Mouse (Mus musculus) ES-Bruce4 (cell line): Measurements from ENCODE around the gene Mbd6. TPM values are rescaled to one million over a fixed set of nuclear protein-coding genes. Genes with fewer than 3 reads are reported as not detected.
"Not testable (repeated sequence)": the region's sequence is repeated elsewhere in the genome, so short reads cannot be mapped to it uniquely, and the experiment has no call there.

Source experiments
- H3K27ac ChIP-seq: 2 replicates; pipeline ENCODE4 v1.5.1; 2012; ENCODE audit warnings: low read length, inconsistent platforms; ENCODE audit not compliant: insufficient read depth
- H3K27me3 ChIP-seq: 2 replicates; pipeline ENCODE4 v1.6.1; 2012; ENCODE audit warnings: mild to moderate bottlenecking, low read length, inconsistent platforms; ENCODE audit not compliant: control insufficient read depth, poor library complexity, insufficient read depth, severe bottlenecking
- H3K36me3 ChIP-seq: 2 replicates; pipeline ENCODE4 v1.6.1; 2012; ENCODE audit warnings: inconsistent platforms, mild to moderate bottlenecking, low read length, moderate library complexity; ENCODE audit not compliant: control insufficient read depth, poor library complexity, insufficient read depth, severe bottlenecking
- H3K4me1 ChIP-seq: one replicate; pipeline ENCODE4 v1.8.1; 2011; ENCODE audit warnings: low read length; ENCODE audit not compliant: control insufficient read depth, insufficient read depth
- H3K4me3 ChIP-seq: 2 replicates; pipeline ENCODE4 v1.5.1; 2011; ENCODE audit warnings: low read depth, mild to moderate bottlenecking, low read length
- H3K9ac ChIP-seq: 2 replicates; pipeline ENCODE4 v1.6.1; 2012; ENCODE audit warnings: low read depth, mild to moderate bottlenecking, inconsistent platforms; ENCODE audit not compliant: poor library complexity, severe bottlenecking
- H3K9me3 ChIP-seq: replicated peaks from 2 replicates; pipeline ENCODE4 v1.6.1; 2012; ENCODE audit warnings: mild to moderate bottlenecking, low read length, inconsistent platforms; ENCODE audit not compliant: control insufficient read depth, poor library complexity, insufficient read depth, severe bottlenecking
- CTCF ChIP-seq: IDR thresholded peaks from one replicate; pipeline ENCODE4 v1.8.1; 2011; ENCODE audit warnings: low read depth, low read length
- EP300 ChIP-seq: IDR thresholded peaks from 2 replicates; pipeline ENCODE4 v1.6.1; 2011; ENCODE audit warnings: low read depth, low read length; ENCODE audit not compliant: insufficient read depth
- POLR2A ChIP-seq: IDR thresholded peaks from one replicate; pipeline ENCODE4 v1.8.1; 2011; ENCODE audit warnings: low read length; ENCODE audit not compliant: insufficient read depth
- polyA plus RNA-seq: library from polyadenylated mRNA; stranded (reverse); fragments of >200 nt; gene quantifications from 2 replicates; pipeline ENCODE4 v1.2.4, GENCODE M21; 2011; ENCODE audit warnings: low read depth; ENCODE audit not compliant: missing spikeins, insufficient read depth, insufficient read length

Gene Mbd6
- polyA plus RNA-seq, 1 experiment = 26.2 TPM

GRCm38 (mm10) chr10:127319969-127320368 is 31.2 kb upstream of the Mbd6 start:
- Histone ChIP-seq H3K27me3 (no peaks in the 10 kb centered on the region), H3K9ac (no peak overlapping the region), H3K4me3 (no peak overlapping the region), H3K36me3 (no peaks in the 10 kb centered on the region), H3K4me1 (peaks cover 9% of the 10 kb centered on the region), H3K9me3 (no peaks in the 10 kb centered on the region), H3K27ac (no peak overlapping the region)
- no peak for TF ChIP-seq POLR2A
- TF ChIP-seq EP300 = no peak
- no peak for TF ChIP-seq CTCF

DNA sequence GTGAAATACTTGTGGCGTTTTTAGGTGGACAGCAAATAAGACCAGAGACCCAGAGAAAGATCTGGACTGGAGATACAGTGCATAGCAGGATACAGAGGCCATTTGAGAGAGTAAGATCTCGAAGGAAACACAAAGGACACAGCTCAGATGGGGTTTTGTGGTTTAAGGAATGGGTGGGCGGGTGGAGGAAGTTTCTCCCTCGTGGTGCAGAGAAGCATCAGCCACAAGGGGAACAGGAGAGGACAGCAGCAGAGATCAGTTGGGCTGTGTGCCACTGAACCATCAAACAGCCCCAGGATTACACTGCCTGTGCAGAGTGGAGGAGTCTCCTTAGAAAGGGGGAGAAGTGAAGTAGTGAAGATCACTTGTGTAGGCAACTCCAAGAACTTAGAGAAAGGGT is 29.2 kb upstream of the Mbd6 start:
- Histone ChIP-seq H3K27me3 (no peaks in the 10 kb centered on the region), H3K4me1 (peaks cover 6% of the 10 kb centered on the region), H3K27ac (no peak overlapping the region), H3K9me3 (no peaks in the 10 kb centered on the region), H3K36me3 (no peaks in the 10 kb centered on the region), H3K4me3 (no peak overlapping the region), H3K9ac (no peak overlapping the region)
- TF ChIP-seq CTCF (no peak), EP300 (no peak), POLR2A (no peak)

GRCm38 (mm10) chr10:127317277-127317676 is 28.5 kb upstream of the Mbd6 start:
- H3K9me3 ChIP-seq = no peaks in the 10 kb centered on the region
- H3K36me3 ChIP-seq = no peaks in the 10 kb centered on the region
- H3K4me1 ChIP-seq = no peaks in the 10 kb centered on the region
- no peaks in the 10 kb centered on the region for H3K27me3 ChIP-seq
- no peak overlapping the region for H3K4me3 ChIP-seq
- no peak overlapping the region for H3K9ac ChIP-seq
- no peak overlapping the region for H3K27ac ChIP-seq
- no peak for TF ChIP-seq EP300
- no peak for TF ChIP-seq CTCF
- no peak for TF ChIP-seq POLR2A

DNA sequence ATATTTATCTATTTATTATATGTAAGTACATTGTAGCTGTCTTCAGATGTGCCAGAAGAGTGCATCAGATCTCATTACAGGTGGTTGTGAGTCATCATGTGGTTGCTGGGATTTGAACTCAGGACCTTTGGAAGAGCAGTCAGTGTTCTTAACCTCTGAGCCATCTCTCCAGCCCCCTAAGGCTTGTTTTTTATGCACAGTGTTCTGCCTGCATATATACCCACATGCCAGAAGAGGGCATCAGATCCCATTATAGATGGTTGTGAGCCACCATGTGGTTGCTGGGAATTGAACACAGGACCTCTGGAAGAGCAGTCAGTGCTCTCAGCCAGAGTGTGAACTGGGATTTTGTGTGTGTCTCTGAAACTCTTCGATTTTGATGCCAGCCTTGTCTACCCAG is 26.1 kb upstream of the Mbd6 start:
- not testable (repeated sequence) for H3K4me1 ChIP-seq, H3K9me3 ChIP-seq, H3K9ac ChIP-seq

GRCm38 (mm10) chr10:127313516-127313915 is 24.7 kb upstream of the Mbd6 start:
- H3K27me3 ChIP-seq, H3K9me3 ChIP-seq, H3K4me3 ChIP-seq, H3K27ac ChIP-seq, H3K9ac ChIP-seq, H3K4me1 ChIP-seq: not testable (repeated sequence)
- H3K36me3 ChIP-seq = peaks cover 10% of the 10 kb centered on the region

More for the DNA sequence above, 26.1 kb upstream of the Mbd6 start:
- H3K27ac ChIP-seq, H3K27me3 ChIP-seq, H3K36me3 ChIP-seq, H3K4me3 ChIP-seq: not testable (repeated sequence)

DNA sequence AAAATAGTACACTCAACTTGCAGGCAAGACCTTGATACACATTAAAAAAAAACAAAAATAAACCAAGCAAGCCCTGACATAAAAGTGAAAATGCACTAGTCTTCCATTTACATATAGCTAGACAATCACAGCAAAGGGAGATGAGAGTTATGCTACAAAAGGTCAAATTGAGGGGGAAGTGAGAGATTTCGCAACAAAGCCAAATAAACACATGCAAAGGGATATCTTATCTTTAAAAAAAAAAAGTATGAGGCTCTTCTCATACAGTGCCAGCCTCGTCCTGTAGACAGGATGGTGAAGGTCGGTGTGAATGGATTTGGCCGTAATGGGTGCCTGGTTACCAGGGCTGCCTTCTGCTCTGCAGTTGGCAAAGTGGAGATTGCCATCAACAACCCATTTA is 24.0 kb upstream of the Mbd6 start:
- Histone ChIP-seq H3K4me3 (no peak overlapping the region), H3K9me3 (no peaks in the 10 kb centered on the region), H3K9ac (no peak overlapping the region), H3K36me3 (peaks cover 16% of the 10 kb centered on the region), H3K27ac (peak overlapping the region; percentile 59; the same call in 1 of the 2 replicates), H3K4me1 (no peaks in the 10 kb centered on the region), H3K27me3 (no peaks in the 10 kb centered on the region)
- TF ChIP-seq CTCF (no peak), EP300 (no peak), POLR2A (no peak)

DNA sequence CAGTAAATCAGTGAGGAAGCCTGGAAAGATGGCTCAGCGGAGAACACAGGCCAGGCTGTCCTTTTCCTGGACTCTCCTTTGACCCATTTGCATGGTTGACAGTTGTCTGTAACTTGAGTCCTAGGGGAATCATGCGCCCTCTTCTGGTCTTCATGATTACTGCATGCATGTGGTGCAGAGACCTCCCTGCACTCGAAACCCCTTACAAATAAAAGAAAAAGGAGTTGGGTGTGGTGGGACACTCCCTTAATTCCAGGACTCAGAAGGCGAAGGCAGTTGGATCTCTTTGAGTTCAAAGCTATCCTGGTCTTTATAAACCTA is 23.5 kb upstream of the Mbd6 start:
- peak overlapping the region; percentile 98; the same call in 1 of the 2 replicates for H3K9ac ChIP-seq
- H3K36me3 ChIP-seq = peaks cover 21% of the 10 kb centered on the region
- TF ChIP-seq POLR2A (no peak), CTCF (peak; percentile 45)
- H3K9me3 ChIP-seq = no peaks in the 10 kb centered on the region
- H3K27ac ChIP-seq = 0 out of 2 replicates have a peak overlapping the region, but pooled peaks have one; percentile 8
- no peaks in the 10 kb centered on the region for H3K4me1 ChIP-seq
- H3K27me3 ChIP-seq = no peaks in the 10 kb centered on the region
- peak overlapping the region; percentile 95 for H3K4me3 ChIP-seq
